Mouse (Mus musculus): ENCODE data around the gene Pex6.
A peak's percentile ranks its signal among the peaks of the same experiment; 100 is the strongest.

Pex6 gene

DNA sequence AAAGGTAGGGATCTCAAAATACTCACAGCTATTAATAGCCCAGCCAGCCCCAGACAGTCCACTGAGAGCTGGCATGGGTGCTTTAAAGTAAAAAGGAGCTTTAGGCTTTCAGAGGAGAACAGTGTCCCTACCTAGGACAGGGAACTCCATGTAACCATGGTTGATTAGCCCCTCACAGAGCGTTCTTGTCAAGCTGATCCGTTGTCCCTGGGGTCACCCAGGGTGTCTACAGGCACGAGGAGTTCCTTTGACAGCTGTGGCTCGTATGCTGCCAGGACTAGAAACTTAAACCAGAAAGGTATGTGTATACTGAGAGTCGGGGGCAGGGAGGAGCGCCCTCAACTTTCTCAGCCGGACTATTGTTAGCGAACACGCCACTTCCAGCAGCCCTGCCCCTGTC is 32.4 kb upstream of the Pex6 start:
- no peaks in the 10 kb centered on the region for H3K27me3 ChIP-seq (ENCODE audit: insufficient read depth, low read length)
- H3K36me3 ChIP-seq (ENCODE audit: insufficient read depth, low read length): peaks cover 61% of the 10 kb centered on the region
- peak overlapping the region; percentile 93 for H3K4me3 ChIP-seq (replicated peaks; ENCODE audit: low read length)
- H3K9me3 ChIP-seq (ENCODE audit: low read length): no peaks in the 10 kb centered on the region
- TF ChIP-seq CTCF (conservative IDR thresholded peaks at IDR 0.05; ENCODE audit: low read length) (no peak), NANOG (IDR thresholded peaks at IDR 0.05; ENCODE audit: borderline replicate concordance, low read length) (no peak), POU5F1 (IDR thresholded peaks at IDR 0.05; ENCODE audit: borderline replicate concordance, low read length) (no peak)
- peaks cover 84% of the 10 kb centered on the region for H3K4me1 ChIP-seq (replicated peaks; ENCODE audit: low read depth, low read length)

DNA sequence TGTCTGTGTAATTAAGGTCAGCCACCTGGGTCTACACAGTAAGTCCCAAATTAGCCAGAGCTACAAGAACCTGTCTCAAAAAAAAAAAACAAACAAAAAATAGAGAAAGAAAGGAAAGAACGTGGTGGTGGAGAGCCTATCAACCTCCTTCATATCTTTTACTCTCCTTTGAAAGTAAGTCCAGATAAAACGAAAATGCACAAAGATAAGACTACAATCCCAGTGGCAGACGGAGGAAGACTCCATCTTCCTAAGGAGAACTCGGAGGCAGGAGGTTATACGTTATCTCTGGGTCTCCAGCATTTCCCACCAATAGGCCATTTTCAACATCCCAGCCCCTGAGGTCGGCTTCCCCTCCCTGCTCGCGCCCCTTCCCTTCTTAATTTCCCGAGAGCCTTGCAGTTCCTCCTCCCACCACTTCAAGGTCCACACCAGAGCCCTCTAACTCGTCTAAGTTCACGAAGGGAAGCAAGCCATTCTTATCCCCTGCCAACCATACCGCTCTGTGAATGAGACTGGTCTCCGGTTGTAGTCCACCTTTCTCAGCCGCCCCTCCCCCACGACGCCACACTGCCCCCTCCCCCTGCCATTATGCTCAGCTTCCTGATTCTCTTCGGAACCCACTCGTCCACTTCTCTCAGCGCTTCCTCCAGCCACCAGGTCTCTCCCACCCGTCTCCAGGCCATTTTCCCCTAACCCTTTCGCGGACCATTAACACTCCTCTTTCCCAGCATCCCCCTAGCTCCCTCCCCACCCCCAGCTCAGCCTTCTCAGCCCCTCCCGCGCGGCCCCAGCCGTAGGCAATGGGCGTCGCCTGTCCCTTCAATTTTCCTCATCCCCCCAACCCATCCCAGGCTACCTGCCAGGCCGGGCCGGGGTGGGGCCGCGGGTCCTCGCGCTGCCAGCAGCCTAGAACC is 31.2 kb upstream of the Pex6 start:
- peaks cover 68% of the 10 kb centered on the region for H3K36me3 ChIP-seq (ENCODE audit: insufficient read depth, low read length)
- TF ChIP-seq CTCF (conservative IDR thresholded peaks at IDR 0.05; ENCODE audit: low read length): 0 out of 2 replicates have a peak, but pooled peaks have one; percentile 15
- no peak for TF ChIP-seq POU5F1 (IDR thresholded peaks at IDR 0.05; ENCODE audit: borderline replicate concordance, low read length)
- TF ChIP-seq NANOG (IDR thresholded peaks at IDR 0.05; ENCODE audit: borderline replicate concordance, low read length): no peak
- peaks cover 88% of the 10 kb centered on the region for H3K4me1 ChIP-seq (replicated peaks; ENCODE audit: low read depth, low read length)
- no peaks in the 10 kb centered on the region for H3K27me3 ChIP-seq (ENCODE audit: insufficient read depth, low read length)
- peak overlapping the region; percentile 93 for H3K4me3 ChIP-seq (replicated peaks; ENCODE audit: low read length)
- no peaks in the 10 kb centered on the region for H3K9me3 ChIP-seq (ENCODE audit: low read length)

DNA sequence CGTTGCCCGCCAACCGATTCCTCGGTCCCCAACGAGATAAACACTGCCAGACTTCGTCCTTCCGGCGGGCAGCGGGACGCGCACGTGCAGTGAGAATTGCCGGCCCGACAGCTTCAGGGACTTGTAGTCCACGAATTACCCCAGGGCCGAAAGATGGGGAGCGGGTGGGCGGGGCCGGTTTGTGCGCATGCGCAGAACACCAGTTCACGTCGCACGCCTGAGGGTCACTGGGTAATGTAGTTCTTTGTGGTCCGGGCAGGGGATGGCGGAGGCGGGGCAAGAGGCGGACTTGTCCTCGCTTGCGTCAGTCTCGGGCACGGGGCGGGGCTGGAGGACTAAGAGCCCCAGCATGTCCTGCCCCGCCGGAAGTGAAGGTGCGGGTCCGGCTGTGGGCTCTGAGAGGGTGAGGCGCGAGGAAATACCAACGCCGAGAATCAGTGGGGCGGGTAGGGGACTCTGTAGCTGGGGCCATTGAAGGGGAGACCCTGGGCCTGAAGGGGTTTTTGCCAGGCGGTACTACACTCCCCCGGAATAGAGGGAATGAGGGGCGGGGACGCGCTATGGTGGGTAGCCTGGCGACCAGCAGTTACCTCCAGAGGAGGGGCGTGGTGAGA is 30.4 kb upstream of the Pex6 start, which contains the start of gene Klhdc3:
Gene Klhdc3 (minus strand): TSS at position 155 of the 614 bp plus-strand sequence.
- Histone ChIP-seq H3K4me1 (replicated peaks; ENCODE audit: low read depth, low read length) (peaks cover 87% of the 10 kb centered on the region), H3K4me3 (replicated peaks; ENCODE audit: low read length) (peak within 1 kb of the TSS; percentile 93)
- no peak for TF ChIP-seq CTCF (conservative IDR thresholded peaks at IDR 0.05; ENCODE audit: low read length)
- no peak for TF ChIP-seq POU5F1 (IDR thresholded peaks at IDR 0.05; ENCODE audit: borderline replicate concordance, low read length)
- TF ChIP-seq NANOG (IDR thresholded peaks at IDR 0.05; ENCODE audit: borderline replicate concordance, low read length): no peak

GRCm38 (mm10) chr17:46681466-46682118 is 29.7 kb upstream of the Pex6 start:
- no peaks in the 10 kb centered on the region for H3K27me3 ChIP-seq (ENCODE audit: insufficient read depth, low read length)
- H3K4me3 ChIP-seq (replicated peaks; ENCODE audit: low read length): peak overlapping the region; percentile 93
- H3K9me3 ChIP-seq (ENCODE audit: low read length): no peaks in the 10 kb centered on the region

More for the DNA sequence above, 30.4 kb upstream of the Pex6 start, which contains the start of gene Klhdc3:
- Histone ChIP-seq H3K27me3 (ENCODE audit: insufficient read depth, low read length) (no peaks in the 10 kb centered on the region), H3K9me3 (ENCODE audit: low read length) (no peaks in the 10 kb centered on the region), H3K36me3 (ENCODE audit: insufficient read depth, low read length) (peaks cover 68% of the 10 kb centered on the region)

GRCm38 (mm10) chr17:46682654-46683389 is 28.4 kb upstream of the Pex6 start:
- TF ChIP-seq NANOG (IDR thresholded peaks at IDR 0.05; ENCODE audit: borderline replicate concordance, low read length) (no peak), CTCF (conservative IDR thresholded peaks at IDR 0.05; ENCODE audit: low read length) (no peak), POU5F1 (IDR thresholded peaks at IDR 0.05; ENCODE audit: borderline replicate concordance, low read length) (no peak)
- peak overlapping the region; percentile 93 for H3K4me3 ChIP-seq (replicated peaks; ENCODE audit: low read length)
- no peaks in the 10 kb centered on the region for H3K9me3 ChIP-seq (ENCODE audit: low read length)
- no peaks in the 10 kb centered on the region for H3K27me3 ChIP-seq (ENCODE audit: insufficient read depth, low read length)
- peaks cover 68% of the 10 kb centered on the region for H3K36me3 ChIP-seq (ENCODE audit: insufficient read depth, low read length)
- peaks cover 85% of the 10 kb centered on the region for H3K4me1 ChIP-seq (replicated peaks; ENCODE audit: low read depth, low read length)

More at GRCm38 (mm10) chr17:46681466-46682118, 29.7 kb upstream of the Pex6 start:
- Histone ChIP-seq H3K36me3 (ENCODE audit: insufficient read depth, low read length) (peaks cover 68% of the 10 kb centered on the region), H3K4me1 (replicated peaks; ENCODE audit: low read depth, low read length) (peaks cover 85% of the 10 kb centered on the region)
- TF ChIP-seq NANOG (IDR thresholded peaks at IDR 0.05; ENCODE audit: borderline replicate concordance, low read length) (no peak), POU5F1 (IDR thresholded peaks at IDR 0.05; ENCODE audit: borderline replicate concordance, low read length) (no peak), CTCF (conservative IDR thresholded peaks at IDR 0.05; ENCODE audit: low read length) (no peak)

DNA sequence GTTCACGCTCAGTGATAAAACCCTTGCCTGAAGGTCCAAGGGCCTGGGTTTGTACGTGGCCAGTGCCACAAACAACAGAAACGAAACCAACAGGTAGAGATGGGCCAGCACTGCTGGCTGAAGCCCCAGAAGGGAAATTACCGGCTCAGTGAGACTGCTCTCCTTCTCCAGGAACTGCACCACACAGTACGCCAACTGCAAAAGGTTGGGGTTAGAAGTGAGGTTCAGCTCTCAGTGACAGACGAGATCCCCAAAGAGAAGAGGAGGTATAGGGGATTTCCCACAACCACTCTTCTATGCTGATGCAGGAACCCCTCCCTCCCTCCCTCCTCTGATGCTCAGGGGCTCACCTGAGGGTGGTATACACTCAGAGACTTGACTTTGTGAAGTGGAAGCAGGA is 25.4 kb upstream of the Pex6 start:
- H3K4me1 ChIP-seq (replicated peaks; ENCODE audit: low read depth, low read length): peaks cover 74% of the 10 kb centered on the region
- TF ChIP-seq POU5F1 (IDR thresholded peaks at IDR 0.05; ENCODE audit: borderline replicate concordance, low read length) (no peak), NANOG (IDR thresholded peaks at IDR 0.05; ENCODE audit: borderline replicate concordance, low read length) (no peak), CTCF (conservative IDR thresholded peaks at IDR 0.05; ENCODE audit: low read length) (no peak)
- no peaks in the 10 kb centered on the region for H3K27me3 ChIP-seq (ENCODE audit: insufficient read depth, low read length)
- H3K4me3 ChIP-seq (replicated peaks; ENCODE audit: low read length): no peak overlapping the region
- peaks cover 85% of the 10 kb centered on the region for H3K36me3 ChIP-seq (ENCODE audit: insufficient read depth, low read length)
- no peaks in the 10 kb centered on the region for H3K9me3 ChIP-seq (ENCODE audit: low read length)

- Histone ChIP-seq H3K9me3 (ENCODE audit: low read length) (no peaks in the 10 kb centered on the region), H3K4me3 (replicated peaks; ENCODE audit: low read length) (no peak overlapping the region), H3K36me3 (ENCODE audit: insufficient read depth, low read length) (peaks cover 72% of the 10 kb centered on the region), H3K27me3 (ENCODE audit: insufficient read depth, low read length) (no peaks in the 10 kb centered on the region), H3K4me1 (replicated peaks; ENCODE audit: low read depth, low read length) (peaks cover 64% of the 10 kb centered on the region)
- TF ChIP-seq POU5F1 (IDR thresholded peaks at IDR 0.05; ENCODE audit: borderline replicate concordance, low read length) (no peak), NANOG (IDR thresholded peaks at IDR 0.05; ENCODE audit: borderline replicate concordance, low read length) (no peak), CTCF (conservative IDR thresholded peaks at IDR 0.05; ENCODE audit: low read length) (no peak)
These were observed 20.6 kb upstream of the Pex6 start for GRCm38 (mm10) chr17:46690665-46691064.
